Mouse (Mus musculus) right cerebral cortex, postnatal 4 days (tissue): ENCODE results near the gene Fibin.

Experiments used
- DNase-seq: peaks from one replicate; pipeline ENCODE4 v3.0.0-alpha.2; 2022

Gene Fibin

GRCm38 (mm10) chr2:110362432-110363283 is at the start of gene Fibin:
Gene Fibin (minus strand): TSS chr2:110363183.
- peak; percentile 45 for DNase-seq

GRCm38 (mm10) chr2:110411428-110411827 is 48.4 kb upstream of the Fibin start:
- DNase-seq = no peak

GRCm38 (mm10) chr2:110408757-110409156 is 45.8 kb upstream of the Fibin start:
- no peak for DNase-seq

- DNase-seq = no peak
Measured at GRCm38 (mm10) chr2:110392714-110393336, 29.8 kb upstream of the Fibin start.

GRCm38 (mm10) chr2:110390736-110391409 is 27.9 kb upstream of the Fibin start:
- DNase-seq = no peak

- no peak for DNase-seq
Measured at GRCm38 (mm10) chr2:110379811-110380210, 16.8 kb upstream of the Fibin start.

- DNase-seq = no peak
Measured at GRCm38 (mm10) chr2:110376660-110377059, 13.7 kb upstream of the Fibin start.

GRCm38 (mm10) chr2:110375475-110375874 is 12.5 kb upstream of the Fibin start:
- no peak for DNase-seq

- DNase-seq = no peak
Measured at GRCm38 (mm10) chr2:110373186-110373585, 10.2 kb upstream of the Fibin start.

GRCm38 (mm10) chr2:110367382-110367887 is 4.5 kb upstream of the Fibin start:
- DNase-seq = no peak

GRCm38 (mm10) chr2:110365401-110365800 is 2.4 kb upstream of the Fibin start:
- DNase-seq = no peak

GRCm38 (mm10) chr2:110363855-110364254 is 872 bp upstream of the Fibin start:
- no peak for DNase-seq

- no peak for DNase-seq
Measured at GRCm38 (mm10) chr2:110353302-110353970, 9.5 kb downstream of the Fibin start.

- DNase-seq = no peak
Measured at GRCm38 (mm10) chr2:110351843-110352251, 11.1 kb downstream of the Fibin start.

GRCm38 (mm10) chr2:110351406-110351805 is 11.6 kb downstream of the Fibin start:
- no peak for DNase-seq

- DNase-seq = no peak
Measured at GRCm38 (mm10) chr2:110328953-110329352, 34.0 kb downstream of the Fibin start.

GRCm38 (mm10) chr2:110319949-110320348 is 43.0 kb downstream of the Fibin start:
- no peak for DNase-seq

GRCm38 (mm10) chr2:110319266-110319665 is 43.7 kb downstream of the Fibin start:
- DNase-seq = no peak

GRCm38 (mm10) chr2:110318719-110319118 is 44.3 kb downstream of the Fibin start:
- no peak for DNase-seq

GRCm38 (mm10) chr2:110316116-110316883 is 46.7 kb downstream of the Fibin start:
- DNase-seq = no peak

GRCm38 (mm10) chr2:110314509-110315155 is 48.4 kb downstream of the Fibin start, which contains the start of gene Bbox1:
Gene Bbox1 (minus strand): TSS chr2:110314560.
- DNase-seq = peak; percentile 12
